Mouse (Mus musculus) kidney, adult 2 months (tissue): ENCODE results near the gene Eif3g.

Experiments
- CTCF ChIP-seq: fragments of 200-500 bp; conservative IDR thresholded peaks from 2 replicates; pipeline ENCODE4 v1.5.1; 2011; ENCODE audit warnings: low read depth, mild to moderate bottlenecking, control low read depth, low read length, moderate library complexity, mixed read lengths; ENCODE audit not compliant: insufficient read depth, insufficient read length
- POLR2A ChIP-seq: fragments of 200-500 bp; IDR thresholded peaks from one replicate; pipeline ENCODE4 v1.6.1; 2011; ENCODE audit warnings: low read depth, low read length, control low read depth

DNA sequence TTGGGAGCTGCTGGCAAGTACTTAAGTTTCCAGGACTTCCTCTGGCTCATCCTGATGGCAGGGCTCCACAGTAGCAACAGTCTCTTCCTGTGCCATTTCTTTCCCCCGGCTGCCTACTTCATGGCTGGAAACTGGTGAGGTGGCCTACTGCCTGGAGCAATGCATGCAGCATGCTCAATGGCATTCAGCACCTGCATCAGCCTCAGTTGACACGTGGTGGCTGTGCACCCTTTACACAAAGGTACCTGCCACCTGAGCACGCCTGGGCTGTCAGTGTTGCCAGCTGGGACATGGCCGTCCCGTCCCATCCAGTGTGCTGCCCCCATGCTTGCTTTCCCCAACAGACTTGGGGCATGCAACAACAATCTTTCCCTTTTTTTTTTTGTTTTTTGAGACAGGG, 5.4 kb downstream of the Eif3g start:
- TF ChIP-seq POLR2A (no peak), CTCF (no peak)
